10 mouse cellular contexts compared by ENCODE assay signal in the genomic region with DNA sequence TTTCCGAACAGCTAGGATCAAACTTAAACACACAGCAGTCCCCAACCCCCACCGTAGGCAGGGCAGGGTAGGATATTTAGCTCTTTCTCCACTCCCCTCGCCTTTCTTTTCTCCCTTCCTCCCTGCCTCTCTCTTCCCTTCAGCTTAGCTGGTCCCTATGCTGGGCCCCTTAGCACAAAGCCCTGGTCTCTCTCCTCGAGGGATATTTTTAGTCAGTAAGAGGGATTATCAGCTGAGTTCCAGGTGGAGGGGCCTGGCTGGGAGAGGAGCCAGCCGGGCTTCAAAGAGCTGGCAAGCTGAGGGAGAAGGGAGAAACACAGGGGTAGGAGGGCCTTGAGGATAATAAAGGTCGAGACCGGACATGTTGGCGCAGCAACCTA. TPM values are rescaled to one million over a fixed set of nuclear protein-coding genes. Genes with fewer than 3 reads are reported as not detected.
A peak's percentile ranks its signal among the peaks of the same experiment; 100 is the strongest.
DNase-seq lines count a peak whose midpoint lies in the region; ATAC-seq lines count a peak whose summit lies in the region.
"Had no signal": no experiment of that assay in that cellular context is flagged by ENCODE, and none has a peak within 500 bp of the region (broad histone marks: within the 10 kb centered on the region; RNA-seq: fewer than 3 reads in every experiment).

No protein-coding gene starts in this region.

- WGBS in kidney, embryonic 14.5 days: 40% methylated on average over 8 of the region's 8 CpGs
- 9% methylated on average over 8 of the region's 8 CpGs for WGBS in midbrain, embryonic 16.5 days

- H3K4me2 ChIP-seq in kidney, embryonic 14.5 days (replicated peaks; ENCODE audit: low read depth, low read length): no peak overlapping the region
- no peak overlapping the region for H3K4me2 ChIP-seq in midbrain, embryonic 16.5 days (ENCODE audit: low read length)
- H3K4me2 ChIP-seq: neural tube, embryonic 12.5 days had no signal

- 0 out of 2 replicates have a peak, but pooled peaks cover 8% of the 10 kb centered on the region for H3K4me1 ChIP-seq in kidney, embryonic 14.5 days (ENCODE audit: control insufficient read depth, insufficient read depth, low read length)
- H3K4me1 ChIP-seq in midbrain, embryonic 16.5 days (ENCODE audit: control insufficient read depth, insufficient read depth, low read length): peaks cover 10% of the 10 kb centered on the region; the same call in 1 of the 2 replicates
- H3K4me1 ChIP-seq: neural tube, embryonic 12.5 days had no signal

- no peaks in the 10 kb centered on the region for H3K9me3 ChIP-seq in kidney, embryonic 14.5 days (ENCODE audit: control insufficient read depth, low read length)
- H3K9me3 ChIP-seq in midbrain, embryonic 16.5 days (replicated peaks; ENCODE audit: control insufficient read depth, low read length, poor library complexity, severe bottlenecking): no peaks in the 10 kb centered on the region
- H3K9me3 ChIP-seq: neural tube, embryonic 12.5 days had no signal

- H3K4me3 ChIP-seq in kidney, embryonic 14.5 days (ENCODE audit: low read length): no peak overlapping the region
- H3K4me3 ChIP-seq in midbrain, embryonic 16.5 days (ENCODE audit: low read depth, low read length): no peak overlapping the region
- H3K4me3 ChIP-seq: neural tube, embryonic 12.5 days had no signal

- peak; percentile 48; the same call in 1 of the 2 replicates for ATAC-seq in kidney, embryonic 14.5 days (ENCODE audit: low FRiP score, low TSS enrichment)
- ATAC-seq in midbrain, embryonic 16.5 days: peak; percentile 54

- intact Hi-C loops in heart, postnatal 14 days (cut with DNase I): no loop called here

- peaks cover 3% of the 10 kb centered on the region; the same call in 1 of the 2 replicates for H3K36me3 ChIP-seq in kidney, embryonic 14.5 days (ENCODE audit: control insufficient read depth, insufficient read depth, low read length)
- H3K36me3 ChIP-seq in midbrain, embryonic 16.5 days (ENCODE audit: control insufficient read depth, insufficient read depth, low read length): peaks cover 2% of the 10 kb centered on the region; the same call in 1 of the 2 replicates
- H3K36me3 ChIP-seq: neural tube, embryonic 12.5 days had no signal

- H3K27ac ChIP-seq in kidney, embryonic 14.5 days (ENCODE audit: low read depth, low read length): peak overlapping the region; percentile 19; the same call in 1 of the 2 replicates
- no peak overlapping the region for H3K27ac ChIP-seq in midbrain, embryonic 16.5 days (ENCODE audit: low read length)
- H3K27ac ChIP-seq: neural tube, embryonic 12.5 days had no signal

- no peak for DNase-seq in kidney, postnatal 36 days
- DNase-seq in embryo, embryonic 9.5 days (ENCODE audit: extremely low spot score): peak; percentile 34
- peak; percentile 58 to 79 for DNase-seq in heart, postnatal 14 days
- DNase-seq in right cerebral cortex, postnatal 4 days: no peak
- DNase-seq in thymus, postnatal 36 days: no peak
- no peak for DNase-seq in thymus, postnatal 0 days (ENCODE audit: low spot score)

- 0 out of 2 replicates have a peak overlapping the region, but pooled peaks have one; percentile 18 for H3K9ac ChIP-seq in kidney, embryonic 14.5 days (ENCODE audit: low read depth, low read length)
- H3K9ac ChIP-seq in midbrain, embryonic 16.5 days (ENCODE audit: low read depth, low read length): no peak overlapping the region
- H3K9ac ChIP-seq: neural tube, embryonic 12.5 days had no signal

- no peaks in the 10 kb centered on the region for H3K27me3 ChIP-seq in kidney, embryonic 14.5 days (ENCODE audit: control insufficient read depth, insufficient read depth, low read length)
- H3K27me3 ChIP-seq in midbrain, embryonic 16.5 days (ENCODE audit: control insufficient read depth, insufficient read depth, low read depth, low read length): no peaks in the 10 kb centered on the region
- H3K27me3 ChIP-seq: CH12.LX; neural tube, embryonic 12.5 days had no signal

RNA-seq across cellular contexts. Expression of a gene that starts 19.3 kb away (rescaled TPM):
- 14.2 and 18.1 TPM in 2 replicates for polyA plus RNA-seq in kidney, embryonic 14.5 days (2014; fragmentation: Nextera tagmentation; extraction: Ambion mirVana)
- total RNA-seq in heart, postnatal 14 days (2021): 10 to 100 TPM; 39.7 to 50.6 TPM
- polyA plus RNA-seq in midbrain, embryonic 16.5 days (2015; fragmentation: Nextera tagmentation; extraction: Ambion mirVana): 58.8 and 59.3 TPM in 2 replicates
- 7.1 and 7.4 TPM in 2 replicates for polyA plus RNA-seq in thymus, postnatal 0 days (2015; fragmentation: Nextera tagmentation; extraction: Ambion mirVana)

Comparison
In these comparisons a context has a peak if more than half of its experiments do, and no peak if none do; other contexts are left out.
1. DNase-seq: peak in embryo, embryonic 9.5 days (single experiment) and heart, postnatal 14 days (2 of 2); none in kidney, postnatal 36 days (0 of 2), right cerebral cortex, postnatal 4 days (single experiment), thymus, postnatal 36 days (0 of 2) and thymus, postnatal 0 days (single experiment).